Mouse (Mus musculus) forebrain, embryonic 11.5 days (tissue): ENCODE measurements around the gene Adnp. TPM values are rescaled to one million over a fixed set of nuclear protein-coding genes. Genes with fewer than 3 reads are reported as not detected.
A peak's percentile ranks its signal among the peaks of the same experiment; 100 is the strongest.

Experiments used
- ATAC-seq: fragments of 200-750 bp; cut with Nextera tagmentation; replicated peaks from 2 replicates; pipeline ENCODE4 v1.8.0; 2017; ENCODE audit warnings: moderate TSS enrichment; ENCODE audit not compliant: low FRiP score
- DNase-seq: peaks from one replicate; pipeline ENCODE4 v3.0.0-alpha.2; 2017; ENCODE audit warnings: low spot score
- H3K27ac ChIP-seq: fragments of 300-500 bp; sonication (generic); 2 replicates; pipeline ENCODE4 v1.5.1; 2014; ENCODE audit warnings: low read depth, low read length
- H3K27me3 ChIP-seq: fragments of 300-500 bp; sonication (generic); 2 replicates; pipeline ENCODE4 v1.6.1; 2014; ENCODE audit warnings: mild to moderate bottlenecking, low read length, mixed read lengths; ENCODE audit not compliant: control insufficient read depth, insufficient read depth
- H3K36me3 ChIP-seq: fragments of 300-500 bp; sonication (generic); 2 replicates; pipeline ENCODE4 v1.6.1; 2014; ENCODE audit warnings: mild to moderate bottlenecking, low read length, moderate library complexity, mixed read lengths; ENCODE audit not compliant: control insufficient read depth, insufficient read depth
- H3K4me1 ChIP-seq: fragments of 300-500 bp; sonication (generic); replicated peaks from 2 replicates; pipeline ENCODE4 v1.6.1; 2014; ENCODE audit warnings: low read length, mixed read lengths; ENCODE audit not compliant: control insufficient read depth, insufficient read depth
- H3K4me2 ChIP-seq: fragments of 300-500 bp; sonication (generic); 2 replicates; pipeline ENCODE4 v1.6.1; 2014; ENCODE audit warnings: low read depth, mild to moderate bottlenecking, low read length, moderate library complexity, mixed read lengths; ENCODE audit not compliant: severe bottlenecking
- H3K4me3 ChIP-seq: fragments of 300-500 bp; sonication (generic); 2 replicates; pipeline ENCODE4 v1.5.1; 2014; ENCODE audit warnings: low read depth, low read length
- H3K9ac ChIP-seq: fragments of 300-500 bp; sonication (generic); 2 replicates; pipeline ENCODE4 v1.6.1; 2014; ENCODE audit warnings: low read length
- H3K9me3 ChIP-seq: fragments of 300-500 bp; sonication (generic); 2 replicates; pipeline ENCODE4 v1.6.1; 2016; ENCODE audit warnings: low read length, mixed read lengths; ENCODE audit not compliant: control insufficient read depth
- WGBS: fragments of 180-500 bp; shearing (Covaris S2); extraction: QIAGEN DNeasy Blood & Tissue Kit; methylation state at CpG from one replicate; pipeline ENCODE4 v1.1.7; 2014; 5-methylcytosine and 5-hydroxymethylcytosine counted together
- polyA plus RNA-seq: library from polyadenylated mRNA; unstranded; fragments of >200 nt; fragmentation: Nextera tagmentation; extraction: Ambion mirVana; gene quantifications from 2 replicates; pipeline ENCODE4 v1.2.1, GENCODE M21; 2014

Gene Adnp
- polyA plus RNA-seq = 18.7 and 19.7 TPM in 2 replicates

- ATAC-seq (peak; percentile 90), DNase-seq (peak; percentile 98)
- Histone ChIP-seq H3K4me2 (peak within 1 kb of the TSS; percentile 80), H3K4me3 (peak within 1 kb of the TSS; percentile 100), H3K9me3 (no peaks in the 10 kb centered on the region), H3K27me3 (no peaks in the 10 kb centered on the region), H3K9ac (peak within 1 kb of the TSS; percentile 100), H3K36me3 (peaks cover 12% of the 10 kb centered on the region), H3K4me1 (peaks cover 9% of the 10 kb centered on the region), H3K27ac (peak within 1 kb of the TSS; percentile 97)
- 1% methylated on average over 45 of the region's 89 CpGs for WGBS
Measured at GRCm38 (mm10) chr2:168206725-168207644, at the start of gene Adnp. TSS of gene Adnp (minus strand) at chr2:168207112.

GRCm38 (mm10) chr2:168256506-168256905 is 49.6 kb upstream of the Adnp start:
- no peaks in the 10 kb centered on the region for H3K36me3 ChIP-seq
- H3K4me1 ChIP-seq = no peaks in the 10 kb centered on the region; the same call in 1 of the 2 replicates
- no peak overlapping the region for H3K27ac ChIP-seq
- DNase-seq = no peak
- ATAC-seq = no peak
- no peaks in the 10 kb centered on the region for H3K9me3 ChIP-seq
- H3K27me3 ChIP-seq = no peaks in the 10 kb centered on the region
- no peak overlapping the region for H3K9ac ChIP-seq
- 81% methylated on average over 3 of the region's 3 CpGs for WGBS
- H3K4me3 ChIP-seq = no peak overlapping the region
- H3K4me2 ChIP-seq = no peak overlapping the region

- Histone ChIP-seq H3K9ac (no peak overlapping the region), H3K4me2 (no peak overlapping the region), H3K9me3 (no peaks in the 10 kb centered on the region), H3K27ac (no peak overlapping the region), H3K4me3 (no peak overlapping the region), H3K36me3 (no peaks in the 10 kb centered on the region), H3K4me1 (no peaks in the 10 kb centered on the region; the same call in 1 of the 2 replicates), H3K27me3 (no peaks in the 10 kb centered on the region)
- WGBS = 74% methylated on average over 7 of the region's 7 CpGs
- DNase-seq (no peak), ATAC-seq (peak; percentile 54)
Measured at GRCm38 (mm10) chr2:168253822-168254221, 46.9 kb upstream of the Adnp start.

GRCm38 (mm10) chr2:168252639-168253292 is 45.9 kb upstream of the Adnp start:
- no peaks in the 10 kb centered on the region for H3K36me3 ChIP-seq

GRCm38 (mm10) chr2:168250270-168250669 is 43.4 kb upstream of the Adnp start:
- ATAC-seq (no peak), DNase-seq (peak; percentile 90)
- no peak overlapping the region for H3K9ac ChIP-seq
- H3K4me3 ChIP-seq = no peak overlapping the region
- no peaks in the 10 kb centered on the region for H3K27me3 ChIP-seq
- no peaks in the 10 kb centered on the region for H3K36me3 ChIP-seq
- no peaks in the 10 kb centered on the region; the same call in 1 of the 2 replicates for H3K4me1 ChIP-seq
- 14% methylated on average over 8 of the region's 8 CpGs for WGBS
- H3K4me2 ChIP-seq = no peak overlapping the region
- no peak overlapping the region for H3K27ac ChIP-seq
- H3K9me3 ChIP-seq = no peaks in the 10 kb centered on the region

More at GRCm38 (mm10) chr2:168252639-168253292, 45.9 kb upstream of the Adnp start:
- peak; percentile 80 for DNase-seq
- Histone ChIP-seq H3K4me1 (no peaks in the 10 kb centered on the region; the same call in 1 of the 2 replicates), H3K4me3 (no peak overlapping the region), H3K9me3 (no peaks in the 10 kb centered on the region), H3K27me3 (no peaks in the 10 kb centered on the region), H3K27ac (no peak overlapping the region), H3K9ac (no peak overlapping the region; the same call in 1 of the 2 replicates), H3K4me2 (peak overlapping the region; percentile 36; the same call in 1 of the 2 replicates)
- no peak for ATAC-seq
- WGBS = 15% methylated on average over 16 of the region's 16 CpGs

GRCm38 (mm10) chr2:168248856-168249245 is 41.9 kb upstream of the Adnp start:
- ATAC-seq = no peak

GRCm38 (mm10) chr2:168248167-168248855 is 41.4 kb upstream of the Adnp start:
- 76% methylated on average over 8 of the region's 8 CpGs for WGBS
- no peak for ATAC-seq

More at GRCm38 (mm10) chr2:168248856-168249245, 41.9 kb upstream of the Adnp start:
- Histone ChIP-seq H3K27me3 (no peaks in the 10 kb centered on the region), H3K9ac (no peak overlapping the region), H3K27ac (no peak overlapping the region), H3K36me3 (no peaks in the 10 kb centered on the region), H3K4me3 (no peak overlapping the region), H3K4me1 (no peaks in the 10 kb centered on the region; the same call in 1 of the 2 replicates), H3K4me2 (no peak overlapping the region), H3K9me3 (no peaks in the 10 kb centered on the region)
- WGBS = 12% methylated on average over 2 of the region's 2 CpGs
- DNase-seq = peak; percentile 70

GRCm38 (mm10) chr2:168245571-168245970 is 38.7 kb upstream of the Adnp start:
- Histone ChIP-seq H3K27ac (no peak overlapping the region), H3K4me3 (no peak overlapping the region), H3K4me1 (no peaks in the 10 kb centered on the region), H3K27me3 (no peaks in the 10 kb centered on the region), H3K4me2 (no peak overlapping the region), H3K9ac (no peak overlapping the region), H3K9me3 (no peaks in the 10 kb centered on the region), H3K36me3 (no peaks in the 10 kb centered on the region)
- DNase-seq (no peak), ATAC-seq (no peak)
- WGBS = 33% methylated on average over 8 of the region's 8 CpGs

More at GRCm38 (mm10) chr2:168248167-168248855, 41.4 kb upstream of the Adnp start:
- Histone ChIP-seq H3K4me3 (no peak overlapping the region), H3K9me3 (no peaks in the 10 kb centered on the region), H3K4me2 (no peak overlapping the region), H3K27me3 (no peaks in the 10 kb centered on the region), H3K27ac (no peak overlapping the region), H3K9ac (no peak overlapping the region), H3K36me3 (no peaks in the 10 kb centered on the region), H3K4me1 (no peaks in the 10 kb centered on the region; the same call in 1 of the 2 replicates)
- no peak for DNase-seq
